Mouse (Mus musculus) small intestine, adult 2 months (tissue): ENCODE measurements around the gene Cp. TPM values are rescaled to one million over a fixed set of nuclear protein-coding genes. Genes with fewer than 3 reads are reported as not detected.
"Not testable (repeated sequence)": the region's sequence is repeated elsewhere in the genome, so short reads cannot be mapped to it uniquely, and the experiment has no call there.

Source experiments
- H3K27ac ChIP-seq: fragments of 200-500 bp; 2 replicates; pipeline ENCODE4 v1.5.1; 2012; ENCODE audit warnings: low read depth, low read length, control low read depth, inconsistent platforms; ENCODE audit not compliant: insufficient read depth
- H3K27me3 ChIP-seq: fragments of 200-500 bp; 2 replicates; pipeline ENCODE4 v1.6.1; 2012; ENCODE audit warnings: mild to moderate bottlenecking, moderate library complexity, low read length, inconsistent platforms; ENCODE audit not compliant: control insufficient read depth, insufficient read depth
- H3K36me3 ChIP-seq: fragments of 200-500 bp; 2 replicates; pipeline ENCODE4 v1.6.1; 2012; ENCODE audit warnings: mild to moderate bottlenecking, low read length, control low read depth, inconsistent platforms; ENCODE audit not compliant: control insufficient read depth, insufficient read depth
- H3K4me1 ChIP-seq: fragments of 200-500 bp; 2 replicates; pipeline ENCODE4 v1.6.1; 2012; ENCODE audit warnings: low read length, inconsistent platforms, mixed read lengths; ENCODE audit not compliant: control insufficient read depth, insufficient read depth, insufficient read length
- H3K4me3 ChIP-seq: fragments of 200-500 bp; 2 replicates; pipeline ENCODE4 v1.5.1; 2012; ENCODE audit warnings: low read depth, mild to moderate bottlenecking, control low read depth, inconsistent platforms, low read length, moderate library complexity
- CTCF ChIP-seq: fragments of 200-500 bp; IDR thresholded peaks from 2 replicates; pipeline ENCODE4 v1.5.1; 2012; ENCODE audit warnings: low read depth, mild to moderate bottlenecking, control low read depth, inconsistent platforms, low read length, moderate library complexity, mixed read lengths; ENCODE audit not compliant: insufficient replicate concordance, insufficient read length; ENCODE audit errors: extremely low read depth
- POLR2A ChIP-seq: fragments of 200-500 bp; IDR thresholded peaks from 2 replicates; pipeline ENCODE4 v1.6.1; 2012; ENCODE audit warnings: low read depth, mild to moderate bottlenecking, control low read depth, inconsistent platforms, low read length, moderate library complexity
- WGBS: fragments of 180-500 bp; shearing (Covaris S2); methylation state at CpG from one replicate; pipeline ENCODE4 v1.1.7; 2018; 5-methylcytosine and 5-hydroxymethylcytosine counted together
- polyA plus RNA-seq: library from polyadenylated mRNA; depleted of rRNA; stranded (reverse); fragments of >200 nt; gene quantifications from 2 replicates; pipeline ENCODE4 v1.2.3, GENCODE M21; 2012

Cp gene
- polyA plus RNA-seq, 1 experiment: 1.0 TPM

DNA sequence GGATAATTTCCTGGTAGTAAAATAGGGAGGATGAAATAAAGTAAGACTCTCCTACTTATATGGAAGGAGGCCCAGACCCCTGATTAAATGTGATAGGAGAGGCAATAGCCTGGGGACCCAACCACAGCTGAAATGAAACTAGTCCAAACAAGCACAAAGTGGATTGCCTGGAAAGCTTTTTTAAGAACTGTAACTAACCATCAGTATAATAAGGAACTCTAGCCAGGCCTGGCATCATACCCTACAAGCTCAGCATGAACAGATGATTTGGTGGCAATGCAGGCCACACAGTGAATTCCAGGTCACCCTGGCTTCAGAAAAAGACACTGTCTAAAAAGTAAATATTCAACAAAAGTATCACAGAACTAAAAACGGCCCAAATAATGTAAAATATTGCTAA is 48.8 kb downstream of the Cp start:
- TF ChIP-seq POLR2A (no peak), CTCF (no peak)
- Histone ChIP-seq H3K27ac (no peak overlapping the region), H3K36me3 (peaks cover 21% of the 10 kb centered on the region), H3K4me3 (no peak overlapping the region), H3K4me1 (no peaks in the 10 kb centered on the region), H3K27me3 (no peaks in the 10 kb centered on the region)
- 76% methylated on average over 1 of the region's 1 CpGs for WGBS

- Histone ChIP-seq H3K27me3 (no peaks in the 10 kb centered on the region), H3K4me1 (no peaks in the 10 kb centered on the region), H3K27ac (no peak overlapping the region), H3K36me3 (peaks cover 23% of the 10 kb centered on the region), H3K4me3 (no peak overlapping the region)
- TF ChIP-seq CTCF (no peak), POLR2A (no peak)
- 28% methylated on average over 4 of the region's 4 CpGs for WGBS
Observed at GRCm38 (mm10) chr3:20007275-20007674, 50.4 kb downstream of the Cp start.

DNA sequence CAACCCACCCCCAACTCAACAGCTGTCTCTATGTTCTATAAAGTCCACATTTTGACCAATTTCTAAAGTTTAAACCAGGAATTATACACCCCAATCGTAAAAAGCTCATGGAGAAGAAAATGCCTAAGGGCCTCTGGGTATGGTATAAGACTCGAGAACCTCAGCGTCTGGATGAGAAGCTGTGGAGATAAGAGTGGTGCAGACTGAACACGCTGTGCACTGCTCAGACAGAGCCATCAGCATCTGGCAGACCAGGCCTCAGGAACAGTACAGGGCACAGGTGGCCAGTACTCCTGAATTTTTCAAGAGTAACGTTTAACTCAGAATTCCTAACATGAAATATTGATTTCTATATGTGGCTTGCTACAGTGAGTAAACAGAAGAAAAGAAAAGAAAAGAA is 50.9 kb downstream of the Cp start:
- 65% methylated on average over 5 of the region's 5 CpGs for WGBS
- H3K27me3 ChIP-seq: no peaks in the 10 kb centered on the region
- no peaks in the 10 kb centered on the region for H3K4me1 ChIP-seq
- no peak for TF ChIP-seq CTCF
- no peak for TF ChIP-seq POLR2A
- H3K27ac ChIP-seq: no peak overlapping the region
- H3K4me3 ChIP-seq: no peak overlapping the region
- peaks cover 24% of the 10 kb centered on the region for H3K36me3 ChIP-seq

- H3K27me3 ChIP-seq: no peaks in the 10 kb centered on the region
- no peaks in the 10 kb centered on the region for H3K4me1 ChIP-seq
- WGBS: 88% methylated on average over 9 of the region's 9 CpGs
- H3K27ac ChIP-seq: no peak overlapping the region
- peaks cover 38% of the 10 kb centered on the region for H3K36me3 ChIP-seq
- H3K4me3 ChIP-seq: no peak overlapping the region
- TF ChIP-seq CTCF (no peak), POLR2A (no peak)
Observed at GRCm38 (mm10) chr3:20010464-20010863, 53.6 kb downstream of the Cp start.

DNA sequence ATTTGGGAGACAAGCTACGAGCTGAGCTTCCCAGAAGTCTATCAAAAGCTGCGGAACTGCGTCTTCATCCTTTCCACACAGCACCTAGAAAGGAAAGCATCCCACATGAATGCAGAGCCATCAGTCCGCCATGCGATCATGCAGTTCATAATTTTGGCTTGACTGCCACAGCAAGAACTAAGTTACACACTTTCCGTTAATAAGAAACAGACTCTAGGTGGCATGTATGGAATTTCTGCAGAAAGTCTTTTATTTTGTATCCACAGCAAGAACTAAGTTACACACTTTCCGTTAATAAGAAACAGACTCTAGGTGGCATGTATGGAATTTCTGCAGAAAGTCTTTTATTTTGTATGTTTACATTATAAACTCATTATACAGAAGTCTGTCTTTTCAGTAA is 54.1 kb downstream of the Cp start:
- 91% methylated on average over 7 of the region's 7 CpGs for WGBS
- not testable (repeated sequence) for H3K27ac ChIP-seq, H3K4me1 ChIP-seq, H3K27me3 ChIP-seq, H3K4me3 ChIP-seq
- H3K36me3 ChIP-seq: peaks cover 42% of the 10 kb centered on the region

DNA sequence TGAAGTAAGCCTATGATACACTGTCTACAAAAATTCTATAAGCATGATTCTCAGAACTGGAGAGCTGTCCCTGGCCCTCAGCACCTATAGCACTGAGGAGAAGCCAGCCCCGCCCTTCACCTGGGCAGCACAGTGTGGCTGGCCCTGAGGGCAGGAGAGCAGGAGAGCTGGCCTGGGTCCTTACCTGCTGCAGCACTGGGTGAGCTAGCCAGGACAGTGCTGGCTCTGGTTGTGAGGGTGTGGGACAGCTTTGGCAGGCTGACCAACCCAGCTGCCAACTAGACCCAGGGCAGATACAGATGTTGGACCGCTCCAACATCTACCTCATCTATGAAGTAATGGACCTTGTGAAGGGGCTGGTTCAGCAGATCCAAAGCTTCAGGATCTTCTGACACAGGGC is 57.6 kb downstream of the Cp start:
- H3K4me3 ChIP-seq: no peak overlapping the region
- TF ChIP-seq CTCF: no peak
- TF ChIP-seq POLR2A: no peak
- H3K4me1 ChIP-seq: no peaks in the 10 kb centered on the region
- WGBS: 99% methylated on average over 2 of the region's 2 CpGs
- H3K27ac ChIP-seq: no peak overlapping the region
- H3K27me3 ChIP-seq: no peaks in the 10 kb centered on the region
- peaks cover 52% of the 10 kb centered on the region for H3K36me3 ChIP-seq

DNA sequence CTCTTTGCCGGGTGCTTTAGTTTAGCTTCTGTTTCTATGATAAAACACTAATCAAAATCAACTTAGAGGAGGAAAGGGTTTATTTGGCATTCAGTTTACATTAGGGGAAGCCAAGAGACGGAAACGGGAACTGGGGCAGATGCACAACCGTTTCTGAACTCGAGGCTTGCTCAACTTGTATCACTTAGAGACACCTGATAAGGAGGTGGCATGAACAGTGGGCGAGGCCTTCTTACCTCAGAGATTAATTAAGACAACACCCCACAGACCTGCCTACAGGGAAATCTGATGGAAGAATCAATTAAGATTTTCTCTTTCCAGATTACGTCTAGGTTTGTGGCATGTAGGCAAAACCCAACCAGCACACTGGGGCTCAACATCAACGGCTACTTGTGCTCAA is 61.2 kb downstream of the Cp start:
- TF ChIP-seq CTCF (no peak), POLR2A (no peak)
- peaks cover 43% of the 10 kb centered on the region for H3K36me3 ChIP-seq
- no peak overlapping the region for H3K27ac ChIP-seq
- 64% methylated on average over 8 of the region's 8 CpGs for WGBS
- H3K27me3 ChIP-seq: no peaks in the 10 kb centered on the region
- no peaks in the 10 kb centered on the region for H3K4me1 ChIP-seq
- H3K4me3 ChIP-seq: no peak overlapping the region

- WGBS: 20% methylated on average over 1 of the region's 1 CpGs
- Histone ChIP-seq H3K4me1 (no peaks in the 10 kb centered on the region), H3K4me3 (no peak overlapping the region), H3K27ac (no peak overlapping the region), H3K27me3 (no peaks in the 10 kb centered on the region), H3K36me3 (peaks cover 40% of the 10 kb centered on the region)
- TF ChIP-seq CTCF: no peak
- TF ChIP-seq POLR2A: no peak
Observed at GRCm38 (mm10) chr3:20023832-20024231, 67.0 kb downstream of the Cp start.
